Mouse (Mus musculus): ENCODE results near the gene Glrb.

The Glrb gene

GRCm38 (mm10) chr3:80818619-80819018 is 94.8 kb downstream of the Glrb start:
- DNase-seq: no peak

GRCm38 (mm10) chr3:80813734-80814133 is 99.7 kb downstream of the Glrb start:
- no peak for DNase-seq

GRCm38 (mm10) chr3:80812237-80812636 is 101.2 kb downstream of the Glrb start:
- DNase-seq: no peak

GRCm38 (mm10) chr3:80805327-80805726 is 108.1 kb downstream of the Glrb start:
- DNase-seq: peak; percentile 25 to 42

- DNase-seq: no peak
Measured at GRCm38 (mm10) chr3:80803811-80804210, 109.6 kb downstream of the Glrb start.

GRCm38 (mm10) chr3:80803211-80803610 is 110.2 kb downstream of the Glrb start:
- DNase-seq: no peak

GRCm38 (mm10) chr3:80802596-80803081 is 110.8 kb downstream of the Glrb start, which contains the start of gene Gria2:
Gene Gria2 (minus strand): TSS chr3:80802835.
- peak; percentile 88 to 89 for DNase-seq

- no peak for DNase-seq
Measured at GRCm38 (mm10) chr3:80801827-80802310, 111.6 kb downstream of the Glrb start.

GRCm38 (mm10) chr3:80800995-80801826 is 112.2 kb downstream of the Glrb start:
- DNase-seq: peak; percentile 72 to 81

- peak in 1 of 2 experiments; percentile 47 for DNase-seq
Measured at GRCm38 (mm10) chr3:80800299-80800994, 113.0 kb downstream of the Glrb start.

- DNase-seq: no peak
Measured at GRCm38 (mm10) chr3:80797935-80798334, 115.5 kb downstream of the Glrb start.

- no peak for DNase-seq
Measured at GRCm38 (mm10) chr3:80796764-80797163, 116.7 kb downstream of the Glrb start.

GRCm38 (mm10) chr3:80795284-80795683 is 118.2 kb downstream of the Glrb start:
- DNase-seq: no peak
